Mouse (Mus musculus) retina, postnatal 1 day (tissue): Measurements from ENCODE around the gene Ap4e1.
"Not testable (repeated sequence)": the region's sequence is repeated elsewhere in the genome, so short reads cannot be mapped to it uniquely, and the experiment has no call there.

Experiments used
- DNase-seq: peaks from one replicate; pipeline ENCODE4 v3.0.0-alpha.2; 2012

The Ap4e1 gene

DNA sequence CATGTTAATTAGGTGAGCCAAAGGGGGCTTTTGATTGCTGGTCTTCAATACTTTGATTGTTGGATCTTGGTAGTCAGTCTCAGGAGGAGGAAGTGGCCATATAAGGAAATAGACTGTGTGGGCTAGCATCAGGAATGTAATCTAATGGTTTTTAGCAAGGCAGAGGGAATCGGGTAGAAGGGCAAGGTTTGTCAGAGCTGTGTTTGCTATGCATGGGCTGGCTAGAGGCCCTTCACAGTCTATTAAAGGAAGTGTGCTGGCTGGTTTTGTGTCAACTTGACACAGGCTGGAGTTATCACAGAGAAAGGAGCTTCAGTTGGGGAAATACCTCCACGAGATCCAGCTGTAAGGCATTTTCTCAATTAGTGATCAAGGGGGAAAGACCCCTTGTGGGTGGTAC is 70.5 kb downstream of the Ap4e1 start:
- not testable (repeated sequence) for DNase-seq

DNA sequence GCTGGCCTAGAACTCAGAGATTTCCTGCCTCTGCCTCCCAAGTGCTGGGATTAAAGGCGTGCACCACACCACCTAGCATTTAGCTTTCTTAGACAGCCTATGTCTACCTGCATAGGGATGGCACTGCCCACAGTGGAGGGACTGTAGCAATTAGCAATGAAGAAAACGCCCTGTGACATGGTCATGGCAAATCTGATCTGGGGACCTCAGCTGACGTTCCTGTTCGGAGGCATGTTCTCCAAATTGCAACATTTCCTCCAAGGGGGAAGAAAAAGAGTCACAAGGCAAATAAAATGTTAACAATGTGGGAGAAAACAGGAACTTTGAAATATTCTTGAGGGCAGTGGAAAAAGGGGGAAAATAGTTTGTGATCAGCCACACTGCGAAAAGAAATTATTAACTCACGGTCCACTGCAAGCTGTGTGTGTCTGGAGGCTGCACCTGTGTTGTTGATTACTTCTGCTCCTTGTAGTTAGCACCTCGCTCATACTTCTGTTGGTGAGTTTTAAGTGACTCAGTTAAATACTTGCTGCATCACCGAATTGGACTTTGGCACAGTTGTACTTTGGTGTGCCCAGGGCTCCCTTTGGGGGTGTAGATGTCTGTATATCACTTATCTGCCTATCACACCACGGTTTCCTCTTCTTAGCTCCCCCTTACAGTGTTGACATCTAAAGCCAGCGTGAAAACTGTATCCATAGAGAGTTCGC is 71.5 kb downstream of the Ap4e1 start:
- DNase-seq, result no peak

DNA sequence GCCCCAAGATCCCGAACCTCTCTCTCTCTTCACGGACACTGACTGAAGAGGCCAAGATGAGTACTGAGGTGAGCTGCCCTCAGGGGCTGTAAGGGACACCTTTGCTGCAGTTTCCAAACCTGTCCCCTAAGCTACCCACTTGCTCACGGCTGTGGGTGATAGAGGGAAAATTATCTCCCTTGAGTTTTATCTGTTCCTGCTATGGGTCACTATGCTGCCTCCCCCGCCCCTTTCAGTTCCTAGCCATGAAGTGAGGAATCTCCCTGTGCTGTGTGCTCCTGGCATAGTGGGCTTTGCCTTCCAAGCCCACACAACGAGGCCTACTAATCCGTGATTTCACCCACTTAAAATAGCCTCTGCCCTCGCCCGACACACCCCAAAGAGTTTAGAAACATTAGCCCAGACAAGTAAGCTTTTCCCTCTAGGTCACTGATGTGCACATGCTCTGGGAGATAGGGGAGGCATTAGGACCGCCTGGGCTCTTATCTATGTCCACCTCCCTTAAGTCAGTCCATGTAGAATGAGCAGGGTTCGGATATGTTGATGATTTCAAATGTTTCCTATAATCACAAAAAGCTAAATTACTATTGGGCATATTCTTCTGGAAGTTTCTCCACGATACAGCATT is 72.2 kb downstream of the Ap4e1 start:
- DNase-seq, result no peak

- DNase-seq, result no peak
These were observed 77.7 kb downstream of the Ap4e1 start for GRCm38 (mm10) chr2:127086235-127086634.

DNA sequence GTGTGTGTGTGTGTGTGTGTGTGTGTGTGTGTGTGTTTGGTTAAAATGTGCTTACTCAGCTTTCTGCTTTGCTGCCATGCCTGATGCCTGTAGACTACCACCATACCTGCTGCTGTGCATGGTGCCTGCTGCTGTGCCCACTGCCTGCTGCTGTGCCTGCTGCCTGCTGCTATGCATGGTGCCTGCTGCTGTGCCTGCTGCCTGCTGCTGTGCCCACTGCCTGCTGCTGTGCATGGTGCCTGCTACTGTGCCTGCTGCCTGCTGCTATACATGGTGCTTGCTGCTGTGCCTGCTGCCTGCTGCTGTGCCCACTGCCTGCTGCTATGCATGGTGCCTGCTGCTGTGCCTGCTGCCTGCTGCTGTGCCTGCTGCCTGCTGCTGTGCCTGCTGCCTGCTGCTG is 81.6 kb downstream of the Ap4e1 start:
- DNase-seq, result not testable (repeated sequence)

DNA sequence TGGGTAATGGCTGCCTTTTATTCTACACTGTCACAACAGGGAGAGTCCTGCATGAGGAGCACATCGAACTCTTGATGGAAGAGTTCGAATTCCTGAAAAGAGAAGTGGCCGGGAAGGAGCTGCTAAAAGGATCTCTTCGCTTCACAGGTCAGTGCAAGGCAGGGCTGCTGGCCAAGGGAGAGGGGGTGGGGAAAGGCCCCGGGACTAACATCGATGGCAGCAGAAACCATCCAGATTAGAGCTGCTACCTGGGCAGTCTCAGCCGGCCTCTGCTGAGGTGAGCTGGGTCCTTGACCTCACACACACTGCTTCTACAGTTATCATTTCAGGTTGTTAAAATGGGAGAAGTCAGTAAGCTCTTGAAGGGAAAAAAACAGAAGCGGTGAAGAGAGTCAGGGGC is 83.5 kb downstream of the Ap4e1 start:
- no peak for DNase-seq

- no peak for DNase-seq
These were observed 100.5 kb downstream of the Ap4e1 start for GRCm38 (mm10) chr2:127108986-127109385.
